Mouse (Mus musculus): ENCODE measurements around the gene Tmem217.

- TF ChIP-seq GATA1 (IDR thresholded peaks at IDR 0.05; ENCODE audit: low read length) = no peak
- TF ChIP-seq TAL1 (IDR thresholded peaks at IDR 0.05; ENCODE audit: low read length) = no peak
These were observed 1.2 kb downstream of the Tmem217 start for GRCm38 (mm10) chr17:29551019-29551418.
